Comparison of ENCODE assay signal across 8 mouse cellular contexts in genomic region chr8:78023467-78023866, GRCm38 (mm10).
DNase-seq lines count a peak whose midpoint lies in the region; ATAC-seq and TF ChIP-seq lines count a peak whose summit lies in the region.

No protein-coding gene starts in this region.

- H3K79me2 ChIP-seq in heart, adult 2 months (replicated peaks; ENCODE audit: control insufficient read depth, insufficient read depth, low read length): no peaks in the 10 kb centered on the region

- TF ChIP-seq CTCF in heart, adult 2 months (IDR thresholded peaks at IDR 0.05): no peak
- TF ChIP-seq CTCF in stomach, postnatal 0 days (IDR thresholded peaks at IDR 0.05; ENCODE audit: low read depth): no peak
- no peak for TF ChIP-seq CTCF in forebrain, postnatal 0 days (IDR thresholded peaks at IDR 0.05; ENCODE audit: low read depth)

- intact Hi-C loops in heart, adult 2 months (cut with DNase I): loop anchor here (5.0 kb wide), 1 partner anchor 36 kb away; no protein-coding TSS in a partner anchor
- intact Hi-C loops in gastrocnemius, postnatal 36 days (cut with DNase I): no loop called here

- TF ChIP-seq EP300 in heart, adult 2 months (IDR thresholded peaks at IDR 0.05; ENCODE audit: insufficient read depth, low read depth, low read length): no peak
- no peak for TF ChIP-seq EP300 in stomach, postnatal 0 days (optimal IDR thresholded peaks at IDR 0.05)

- H3K27ac ChIP-seq in heart, adult 2 months: peak overlapping the region; percentile 91
- no peak overlapping the region for H3K27ac ChIP-seq in midbrain, embryonic 11.5 days (ENCODE audit: low read depth, low read length)
- H3K27ac ChIP-seq in midbrain, embryonic 15.5 days: no peak overlapping the region
- peak overlapping the region; percentile 77 for H3K27ac ChIP-seq in stomach, postnatal 0 days (replicated peaks)
- no peak overlapping the region for H3K27ac ChIP-seq in forebrain, postnatal 0 days (ENCODE audit: low read depth, low read length)

- no peaks in the 10 kb centered on the region for H3K27me3 ChIP-seq in heart, adult 2 months (ENCODE audit: control insufficient read depth, insufficient read depth, low read length)
- H3K27me3 ChIP-seq in midbrain, embryonic 11.5 days (ENCODE audit: control insufficient read depth, insufficient read depth, low read length): no peaks in the 10 kb centered on the region
- no peaks in the 10 kb centered on the region for H3K27me3 ChIP-seq in midbrain, embryonic 15.5 days (replicated peaks)
- no peaks in the 10 kb centered on the region for H3K27me3 ChIP-seq in stomach, postnatal 0 days (ENCODE audit: control insufficient read depth, insufficient read depth, low read length)
- H3K27me3 ChIP-seq in forebrain, postnatal 0 days (ENCODE audit: insufficient read depth, low read length): no peaks in the 10 kb centered on the region

- no peak for DNase-seq in heart, adult 2 months
- DNase-seq in heart, adult 8-10 months (ENCODE audit: low spot score): no peak
- DNase-seq in midbrain, embryonic 11.5 days (ENCODE audit: low spot score, missing footprints): peak; percentile 77
- peak; percentile 16 to 48 for DNase-seq in kidney, postnatal 25 days
- DNase-seq in stomach, postnatal 0 days (ENCODE audit: low spot score): peak; percentile 26
- DNase-seq in forebrain, postnatal 0 days: no peak
- no peak for DNase-seq in gastrocnemius, postnatal 36 days

- 11% methylated on average over 7 of the region's 7 CpGs for WGBS in heart, adult 2 months
- WGBS in midbrain, embryonic 11.5 days: 44% methylated on average over 7 of the region's 7 CpGs
- WGBS in midbrain, embryonic 15.5 days: 36% methylated on average over 7 of the region's 7 CpGs
- 2% methylated on average over 7 of the region's 7 CpGs for WGBS in stomach, postnatal 0 days
- WGBS in forebrain, postnatal 0 days: 17% methylated on average over 7 of the region's 7 CpGs

- H3K4me1 ChIP-seq in heart, adult 2 months (ENCODE audit: control insufficient read depth, insufficient read depth, low read length): peaks cover 3% of the 10 kb centered on the region; the same call in 1 of the 2 replicates
- peaks cover 6% of the 10 kb centered on the region; the same call in 1 of the 2 replicates for H3K4me1 ChIP-seq in midbrain, embryonic 11.5 days (ENCODE audit: control insufficient read depth, insufficient read depth, low read length)
- no peaks in the 10 kb centered on the region for H3K4me1 ChIP-seq in midbrain, embryonic 15.5 days
- 0 out of 2 replicates have a peak, but pooled peaks cover 4% of the 10 kb centered on the region for H3K4me1 ChIP-seq in stomach, postnatal 0 days (replicated peaks; ENCODE audit: control insufficient read depth, insufficient read depth)
- no peaks in the 10 kb centered on the region for H3K4me1 ChIP-seq in forebrain, postnatal 0 days (ENCODE audit: insufficient read depth)

- peaks cover 11% of the 10 kb centered on the region for H3K36me3 ChIP-seq in heart, adult 2 months (ENCODE audit: control insufficient read depth, insufficient read depth, low read length)
- no peaks in the 10 kb centered on the region for H3K36me3 ChIP-seq in midbrain, embryonic 11.5 days (ENCODE audit: control insufficient read depth, insufficient read depth, low read length)
- no peaks in the 10 kb centered on the region for H3K36me3 ChIP-seq in midbrain, embryonic 15.5 days (replicated peaks)
- no peaks in the 10 kb centered on the region for H3K36me3 ChIP-seq in stomach, postnatal 0 days (ENCODE audit: control insufficient read depth, insufficient read depth, low read length)
- no peaks in the 10 kb centered on the region for H3K36me3 ChIP-seq in forebrain, postnatal 0 days (ENCODE audit: insufficient read depth)

- no peak for ATAC-seq in midbrain, embryonic 11.5 days (ENCODE audit: low FRiP score)
- ATAC-seq in midbrain, embryonic 15.5 days (replicated peaks): no peak
- ATAC-seq in stomach, postnatal 0 days (ENCODE audit: low FRiP score, low TSS enrichment): peak; percentile 54; the same call in 1 of the 2 replicates
- ATAC-seq in forebrain, postnatal 0 days: no peak

- H3K4me2 ChIP-seq in midbrain, embryonic 11.5 days: no peak overlapping the region
- H3K4me2 ChIP-seq in midbrain, embryonic 15.5 days: no peak overlapping the region
- H3K4me2 ChIP-seq in stomach, postnatal 0 days (replicated peaks; ENCODE audit: low read depth): peak overlapping the region; percentile 25; the same call in 1 of the 2 replicates
- H3K4me2 ChIP-seq in forebrain, postnatal 0 days (ENCODE audit: low read depth): no peak overlapping the region

- TF ChIP-seq POLR2A in heart, adult 2 months (IDR thresholded peaks at IDR 0.05; ENCODE audit: insufficient read depth, low read depth, low read length): no peak

- no peak overlapping the region for H3K9ac ChIP-seq in heart, adult 2 months (ENCODE audit: low read depth, low read length)
- H3K9ac ChIP-seq in midbrain, embryonic 11.5 days (ENCODE audit: low read length): no peak overlapping the region
- H3K9ac ChIP-seq in midbrain, embryonic 15.5 days: no peak overlapping the region
- H3K9ac ChIP-seq in stomach, postnatal 0 days (ENCODE audit: low read length): no peak overlapping the region
- H3K9ac ChIP-seq in forebrain, postnatal 0 days: no peak overlapping the region

- no peaks in the 10 kb centered on the region for H3K9me3 ChIP-seq in midbrain, embryonic 11.5 days (ENCODE audit: control insufficient read depth, low read length)
- H3K9me3 ChIP-seq in midbrain, embryonic 15.5 days: no peaks in the 10 kb centered on the region
- no peaks in the 10 kb centered on the region for H3K9me3 ChIP-seq in stomach, postnatal 0 days (ENCODE audit: control insufficient read depth, low read length)
- H3K9me3 ChIP-seq in forebrain, postnatal 0 days (ENCODE audit: low read length): no peaks in the 10 kb centered on the region

- H3K4me3 ChIP-seq in heart, adult 2 months: no peak overlapping the region
- H3K4me3 ChIP-seq in midbrain, embryonic 11.5 days (ENCODE audit: low read depth, low read length): no peak overlapping the region
- no peak overlapping the region for H3K4me3 ChIP-seq in midbrain, embryonic 15.5 days
- H3K4me3 ChIP-seq in stomach, postnatal 0 days (ENCODE audit: low read depth, low read length): no peak overlapping the region
- no peak overlapping the region for H3K4me3 ChIP-seq in forebrain, postnatal 0 days (ENCODE audit: low read depth, low read length)

Comparison
In these comparisons a context has a peak if more than half of its experiments do, and no peak if none do; other contexts are left out.
1. DNase-seq: peak in midbrain, embryonic 11.5 days (single experiment), kidney, postnatal 25 days (2 of 2) and stomach, postnatal 0 days (single experiment); none in heart, adult 2 months (0 of 2), heart, adult 8-10 months (single experiment), forebrain, postnatal 0 days (single experiment) and gastrocnemius, postnatal 36 days (0 of 2).
2. H3K27ac ChIP-seq: peak in heart, adult 2 months (single experiment) and stomach, postnatal 0 days (single experiment); none in midbrain, embryonic 11.5 days (single experiment), midbrain, embryonic 15.5 days (single experiment) and forebrain, postnatal 0 days (single experiment).